Mouse (Mus musculus): ENCODE results near the gene Ddx60.

DNA sequence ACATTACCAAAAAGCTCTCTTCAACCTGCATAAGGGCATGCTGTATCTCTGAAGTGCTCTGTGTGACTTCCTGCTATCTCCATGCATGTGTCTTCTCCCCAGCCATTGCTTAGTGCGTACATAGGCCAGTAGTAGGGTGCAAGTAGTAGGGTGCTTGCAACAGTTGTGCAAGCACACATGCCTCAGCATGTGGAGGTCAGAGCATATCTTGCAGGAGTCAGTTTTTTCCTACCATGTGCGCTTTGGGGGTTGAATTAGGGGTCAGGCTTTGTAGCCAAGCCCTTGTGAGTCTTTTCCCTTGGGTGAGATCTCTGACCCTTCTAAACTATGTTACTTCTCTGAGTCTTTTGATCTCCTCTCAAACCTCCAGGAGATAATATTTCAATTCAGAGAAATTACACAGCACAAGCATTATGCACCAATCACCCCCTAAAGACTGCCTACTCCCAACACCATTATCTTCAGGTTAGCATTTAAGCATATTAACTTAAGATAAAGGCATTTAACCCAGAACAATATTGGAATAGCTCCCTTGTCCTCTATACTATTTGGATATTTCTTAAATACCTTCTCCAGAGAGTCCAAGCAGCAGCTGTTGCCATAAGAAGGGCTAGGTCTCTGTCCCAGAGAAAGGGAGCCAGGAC is 8.6 kb upstream of the Ddx60 start:
- no peak for TF ChIP-seq CTCF (IDR thresholded peaks at IDR 0.05; ENCODE audit: insufficient read depth, low read length)
- no peak for TF ChIP-seq POLR2A (IDR thresholded peaks at IDR 0.05; ENCODE audit: borderline replicate concordance, extremely low read depth, low read depth, low read length)
